Mouse (Mus musculus): Measurements from ENCODE around the gene Smug1. TPM values are rescaled to one million over a fixed set of nuclear protein-coding genes. Genes with fewer than 3 reads are reported as not detected.

Smug1 gene
- polyA plus RNA-seq, 1 experiment from 2014 or later: 18.2 TPM

DNA sequence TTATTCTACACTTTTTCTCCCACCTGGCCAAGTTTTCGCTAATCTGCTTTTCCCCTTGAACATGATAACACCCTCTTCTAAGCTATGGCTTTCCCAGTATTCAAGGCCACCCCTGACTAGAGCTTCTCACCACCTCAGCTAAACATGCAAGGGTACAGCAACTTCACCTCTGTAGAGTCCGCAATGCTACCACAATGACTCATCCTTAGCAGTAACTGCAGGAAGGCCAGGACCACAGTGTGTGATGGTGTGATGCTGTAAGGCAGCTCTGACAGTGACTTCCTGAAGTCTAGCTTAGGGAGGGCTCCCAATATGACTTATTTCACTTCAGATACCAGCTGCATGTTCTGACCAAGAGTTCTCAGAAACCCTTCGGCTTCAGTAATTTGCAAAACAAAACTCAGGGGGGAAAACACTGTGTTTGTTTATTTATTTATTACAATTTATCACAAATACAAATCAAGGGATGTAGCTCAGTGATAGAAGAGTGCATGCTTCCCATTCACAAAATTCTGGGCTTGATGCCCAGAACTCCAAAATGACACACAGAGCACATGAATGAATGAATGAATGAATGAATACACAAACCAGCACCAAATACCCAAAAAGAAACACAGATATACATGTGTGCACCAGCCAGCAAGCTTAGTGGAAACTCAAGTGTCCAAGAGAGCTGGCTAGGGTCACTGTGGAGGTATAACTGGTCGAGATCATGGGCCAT, 13.8 kb downstream of the Smug1 start:
- H3K9me3 ChIP-seq: no peaks in the 10 kb centered on the region
- no peak overlapping the region for H3K27ac ChIP-seq
- H3K4me2 ChIP-seq (replicated peaks): no peak overlapping the region
- H3K4me1 ChIP-seq (replicated peaks): no peaks in the 10 kb centered on the region
- peaks cover 4% of the 10 kb centered on the region for H3K27me3 ChIP-seq (replicated peaks)
- no peak overlapping the region for H3K4me3 ChIP-seq (replicated peaks)
- 75% methylated on average over 4 of the region's 4 CpGs for WGBS
- H3K9ac ChIP-seq: no peak overlapping the region
- H3K36me3 ChIP-seq: no peaks in the 10 kb centered on the region
- ATAC-seq: no peak

DNA sequence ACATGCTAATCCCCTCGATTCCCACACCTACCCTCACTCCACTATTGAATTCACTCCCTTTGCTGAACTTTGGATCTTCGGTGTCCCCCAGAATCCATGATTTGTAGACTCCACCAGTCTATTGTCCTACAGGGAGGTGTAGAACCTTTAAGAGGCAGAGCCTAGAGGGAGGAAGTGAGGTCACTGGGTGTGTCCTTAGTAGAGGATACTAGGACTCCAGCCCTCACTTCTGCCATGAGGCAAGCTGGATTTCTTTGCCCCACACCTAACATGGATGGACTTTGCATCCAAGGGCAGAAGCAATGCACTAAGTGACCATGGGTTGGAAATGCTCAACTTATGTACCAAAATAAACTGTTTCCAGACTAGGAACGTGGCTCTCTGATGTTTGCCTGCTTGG, 14.5 kb downstream of the Smug1 start:
- H3K36me3 ChIP-seq: no peaks in the 10 kb centered on the region
- peaks cover 10% of the 10 kb centered on the region for H3K27me3 ChIP-seq (replicated peaks)
- H3K27ac ChIP-seq: no peak overlapping the region
- whole genome bisulfite sequencing: 88% methylated on average over 3 of the region's 3 CpGs
- H3K9me3 ChIP-seq: no peaks in the 10 kb centered on the region
- no peak overlapping the region for H3K4me3 ChIP-seq (replicated peaks)
- no peak overlapping the region for H3K9ac ChIP-seq
- ATAC-seq: 0 out of 2 replicates have a peak, but pooled peaks have one; percentile 18
- H3K4me1 ChIP-seq (replicated peaks): no peaks in the 10 kb centered on the region
- H3K4me2 ChIP-seq (replicated peaks): no peak overlapping the region

DNA sequence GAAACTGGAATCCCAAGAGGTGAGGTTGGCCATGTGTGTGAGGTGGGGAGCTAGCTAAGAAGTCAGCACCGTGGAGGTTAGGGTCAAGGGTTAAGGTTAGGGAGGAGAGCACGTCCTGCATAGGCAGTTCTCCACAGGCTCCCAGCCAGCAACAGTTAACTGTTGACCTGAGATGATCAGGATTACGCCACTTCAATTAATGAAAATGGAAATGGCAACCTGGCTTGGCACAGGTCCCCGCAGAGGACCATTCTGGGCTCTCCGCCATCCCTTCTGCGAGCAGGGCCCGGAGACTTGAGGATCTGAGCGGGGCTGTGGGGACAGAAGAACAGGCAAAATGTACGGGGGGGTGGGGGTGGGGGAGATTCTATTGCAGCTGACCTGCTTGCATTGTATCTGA, 19.1 kb downstream of the Smug1 start:
- Histone ChIP-seq H3K4me1 (replicated peaks) (peaks cover 6% of the 10 kb centered on the region; the same call in 1 of the 2 replicates), H3K27me3 (replicated peaks) (peaks cover 49% of the 10 kb centered on the region), H3K4me2 (replicated peaks) (no peak overlapping the region), H3K9ac (no peak overlapping the region), H3K4me3 (replicated peaks) (no peak overlapping the region), H3K27ac (no peak overlapping the region), H3K36me3 (no peaks in the 10 kb centered on the region), H3K9me3 (no peaks in the 10 kb centered on the region)
- no peak for ATAC-seq
- 65% methylated on average over 9 of the region's 9 CpGs for WGBS

DNA sequence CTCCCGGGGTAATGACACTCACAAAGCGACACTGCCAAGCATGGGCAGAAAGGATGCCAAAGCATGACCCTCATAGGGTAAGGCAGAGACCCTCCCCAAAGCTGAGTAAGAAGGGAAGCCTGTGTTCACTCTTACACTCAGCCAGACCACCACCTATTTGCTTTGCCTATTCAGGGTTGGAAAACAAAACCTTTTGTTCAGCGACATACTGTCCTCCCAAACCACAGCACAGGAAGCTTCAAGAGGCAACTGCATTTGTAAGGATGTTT, 19.5 kb downstream of the Smug1 start:
- 36% methylated on average over 3 of the region's 3 CpGs for WGBS
- H3K9me3 ChIP-seq: no peaks in the 10 kb centered on the region
- H3K27me3 ChIP-seq (replicated peaks): peaks cover 49% of the 10 kb centered on the region
- H3K36me3 ChIP-seq: no peaks in the 10 kb centered on the region
- ATAC-seq: no peak
- H3K4me2 ChIP-seq (replicated peaks): peak overlapping the region; percentile 88
- peaks cover 6% of the 10 kb centered on the region; the same call in 1 of the 2 replicates for H3K4me1 ChIP-seq (replicated peaks)
- no peak overlapping the region for H3K27ac ChIP-seq
- no peak overlapping the region for H3K9ac ChIP-seq
- H3K4me3 ChIP-seq (replicated peaks): peak overlapping the region; percentile 44; the same call in 1 of the 2 replicates

DNA sequence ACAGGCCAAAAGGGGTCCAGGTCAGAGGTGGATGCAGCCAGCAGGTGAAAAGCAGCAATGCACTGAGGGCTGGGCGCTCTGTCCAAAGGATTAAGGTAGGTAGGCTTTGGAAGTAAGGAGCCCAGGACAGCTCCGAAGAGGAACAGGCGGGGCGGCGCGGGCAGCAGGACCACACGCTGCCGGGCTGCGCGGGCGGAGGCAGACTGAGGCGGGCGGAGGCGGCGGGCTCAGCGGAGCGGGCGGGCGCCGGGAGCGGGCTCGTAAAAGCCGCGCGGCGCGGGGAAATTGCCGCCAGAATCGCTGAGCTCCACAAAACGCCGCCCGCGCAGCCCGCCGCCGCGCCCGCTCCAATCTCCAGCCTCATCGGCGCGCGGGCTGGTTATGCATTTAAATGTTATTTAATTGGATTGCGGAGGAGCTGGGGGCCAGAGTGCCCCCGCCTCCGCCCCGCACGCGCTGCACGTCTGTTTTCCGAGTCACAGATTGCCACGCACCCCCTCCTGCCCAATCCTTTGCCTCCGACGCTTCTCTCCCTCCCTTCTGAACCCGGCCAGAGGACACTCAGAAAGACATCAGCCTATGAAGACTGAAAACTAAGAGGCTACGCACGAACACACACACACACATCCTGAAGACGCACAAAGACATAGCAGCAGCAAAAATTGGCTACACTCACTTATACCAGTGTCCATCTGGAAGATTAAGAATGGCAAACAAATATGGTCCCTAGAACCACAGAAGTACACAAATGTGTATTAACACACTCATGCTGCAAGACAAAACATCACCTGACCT, 20.1 kb downstream of the Smug1 start:
- Histone ChIP-seq H3K4me2 (replicated peaks) (peak overlapping the region; percentile 88), H3K27me3 (replicated peaks) (peaks cover 49% of the 10 kb centered on the region), H3K36me3 (no peaks in the 10 kb centered on the region), H3K9me3 (no peaks in the 10 kb centered on the region), H3K4me3 (replicated peaks) (peak overlapping the region; percentile 44), H3K27ac (no peak overlapping the region), H3K9ac (peak overlapping the region; percentile 49), H3K4me1 (replicated peaks) (peaks cover 6% of the 10 kb centered on the region; the same call in 1 of the 2 replicates)
- WGBS: 1% methylated on average over 57 of the region's 57 CpGs
- peak; percentile 59 for ATAC-seq

DNA sequence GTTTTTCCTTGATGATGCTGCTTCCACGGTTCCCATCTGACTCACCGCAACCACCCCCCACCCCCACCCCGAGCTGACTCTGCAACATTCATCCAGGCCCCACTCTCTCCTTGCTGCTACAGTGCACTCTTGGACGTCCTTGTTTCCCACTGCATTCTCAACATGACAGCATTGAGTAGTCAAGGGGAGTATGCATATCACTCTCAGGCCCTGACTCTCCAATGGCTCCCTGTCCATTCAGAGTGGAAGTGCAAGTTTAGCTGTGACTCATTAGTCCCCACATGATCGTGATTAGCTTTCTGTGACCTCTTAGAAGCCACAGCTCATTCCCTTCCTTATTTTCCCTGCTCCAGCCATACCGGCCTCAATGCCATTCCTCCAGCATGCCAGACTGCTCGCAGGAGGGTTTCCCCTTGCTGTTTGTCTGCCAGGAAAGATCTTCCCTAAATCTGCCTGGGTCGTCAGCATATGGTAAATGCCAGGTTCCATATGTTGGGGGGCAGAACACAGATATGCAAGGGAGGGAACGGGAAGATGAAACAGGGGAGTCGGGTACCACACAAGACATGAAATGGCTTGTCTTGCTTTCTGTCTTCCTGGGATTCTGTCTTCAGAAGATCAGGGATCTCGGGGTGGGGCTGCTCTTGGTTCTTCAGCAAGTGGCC, 21.1 kb downstream of the Smug1 start:
- H3K9me3 ChIP-seq: no peaks in the 10 kb centered on the region
- ATAC-seq: no peak
- no peak overlapping the region for H3K4me3 ChIP-seq (replicated peaks)
- H3K36me3 ChIP-seq: no peaks in the 10 kb centered on the region
- H3K9ac ChIP-seq: no peak overlapping the region
- H3K4me1 ChIP-seq (replicated peaks): peaks cover 6% of the 10 kb centered on the region; the same call in 1 of the 2 replicates
- no peak overlapping the region for H3K4me2 ChIP-seq (replicated peaks)
- H3K27me3 ChIP-seq (replicated peaks): peaks cover 53% of the 10 kb centered on the region
- WGBS: 81% methylated on average over 11 of the region's 11 CpGs
- H3K27ac ChIP-seq: no peak overlapping the region

DNA sequence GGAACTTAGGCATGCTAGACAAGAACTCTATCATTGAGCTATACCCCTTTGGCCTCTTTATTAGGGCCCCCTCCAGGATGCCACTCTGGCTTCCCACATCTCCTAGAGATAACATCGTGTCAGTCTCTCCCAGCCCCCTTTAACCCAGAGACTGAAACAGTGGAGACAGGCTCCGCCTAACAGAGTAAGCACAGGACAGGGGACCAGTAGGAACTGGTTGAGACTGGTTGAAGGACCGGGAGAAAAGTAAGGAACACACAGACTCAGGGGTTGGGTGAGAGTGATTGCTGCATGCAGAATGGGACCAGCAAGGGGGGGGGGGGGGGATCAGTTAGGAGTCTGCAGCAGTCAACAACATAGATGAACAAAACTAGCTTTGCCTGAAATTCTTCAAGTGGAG, 22.7 kb downstream of the Smug1 start:
- no peaks in the 10 kb centered on the region for H3K36me3 ChIP-seq
- no peak overlapping the region for H3K4me3 ChIP-seq (replicated peaks)
- H3K9ac ChIP-seq: no peak overlapping the region
- H3K4me2 ChIP-seq (replicated peaks): no peak overlapping the region
- peaks cover 6% of the 10 kb centered on the region; the same call in 1 of the 2 replicates for H3K4me1 ChIP-seq (replicated peaks)
- H3K9me3 ChIP-seq: no peaks in the 10 kb centered on the region
- WGBS: 27% methylated on average over 3 of the region's 3 CpGs
- no peak for ATAC-seq
- H3K27ac ChIP-seq: no peak overlapping the region
- peaks cover 61% of the 10 kb centered on the region for H3K27me3 ChIP-seq (replicated peaks)

DNA sequence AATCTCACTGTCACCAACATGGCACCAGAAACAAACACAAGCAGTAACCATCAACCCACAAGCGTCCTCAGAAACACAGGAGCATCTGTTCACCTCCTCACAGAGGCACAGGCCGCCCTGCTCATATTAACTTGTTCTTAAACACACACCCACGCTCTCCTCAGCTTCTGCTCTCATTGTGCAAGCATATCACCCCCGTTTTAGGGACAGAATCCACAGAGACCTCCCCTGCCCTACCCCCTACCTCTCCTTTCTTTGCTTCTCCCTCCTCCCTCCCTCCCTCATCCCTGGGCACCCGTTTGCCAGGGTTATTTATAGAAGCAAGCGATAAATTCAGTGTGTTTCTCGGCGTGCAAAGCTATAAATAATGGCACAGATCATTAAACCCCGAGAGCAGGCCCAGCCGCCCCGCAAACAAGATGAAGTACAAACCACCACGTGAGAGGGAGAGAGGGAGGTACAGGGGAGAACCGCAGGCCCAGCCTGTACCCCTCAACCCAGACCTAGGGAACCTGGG, 31.4 kb downstream of the Smug1 start:
- Histone ChIP-seq H3K27me3 (replicated peaks) (peaks cover 64% of the 10 kb centered on the region), H3K4me3 (replicated peaks) (no peak overlapping the region), H3K4me1 (replicated peaks) (peaks cover 7% of the 10 kb centered on the region; the same call in 1 of the 2 replicates), H3K36me3 (no peaks in the 10 kb centered on the region), H3K4me2 (replicated peaks) (no peak overlapping the region), H3K9me3 (no peaks in the 10 kb centered on the region), H3K9ac (no peak overlapping the region), H3K27ac (no peak overlapping the region)
- WGBS: 31% methylated on average over 13 of the region's 13 CpGs
- ATAC-seq: peak; percentile 44; the same call in 1 of the 2 replicates

DNA sequence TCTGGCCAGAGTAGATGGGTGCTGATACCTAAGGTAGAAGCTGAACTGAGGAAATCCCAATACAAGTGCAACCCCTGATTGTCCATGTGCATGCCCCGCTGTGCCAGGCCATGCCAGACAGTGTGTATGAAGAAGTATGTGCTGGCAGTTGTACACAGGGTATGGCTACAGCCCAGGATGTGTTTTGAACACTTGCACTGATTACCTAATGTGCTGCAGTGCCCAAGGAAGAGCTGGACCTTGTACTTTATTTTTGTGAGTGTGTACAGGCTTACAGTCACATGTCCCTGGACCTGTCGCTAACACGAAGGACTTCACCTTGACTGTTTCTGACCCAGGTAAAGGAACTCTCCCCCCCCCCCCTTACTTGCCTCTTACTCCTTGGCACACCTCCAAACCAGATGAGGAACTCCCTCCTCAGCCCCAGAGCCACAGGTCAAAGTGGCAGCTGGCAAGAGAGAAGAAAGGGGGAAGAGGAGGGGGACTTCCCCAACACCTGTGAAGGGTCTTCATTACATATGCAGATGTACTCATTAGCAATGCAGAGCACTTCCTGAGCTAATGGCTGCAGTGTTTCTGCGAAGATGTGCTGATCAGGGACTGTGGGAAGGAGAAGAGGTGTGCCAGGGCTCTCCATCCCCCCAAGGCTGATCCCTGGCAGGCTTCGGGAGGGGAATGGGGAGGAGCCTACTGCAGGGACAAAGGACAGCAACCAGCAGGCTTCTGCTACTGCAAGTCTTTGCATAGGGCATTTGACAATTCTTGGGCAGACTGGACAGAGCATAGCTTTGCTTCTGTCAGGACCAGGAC, 32.4 kb downstream of the Smug1 start:
- H3K9me3 ChIP-seq: no peaks in the 10 kb centered on the region
- ATAC-seq: peak; percentile 52; the same call in 1 of the 2 replicates
- H3K9ac ChIP-seq: no peak overlapping the region
- no peak overlapping the region for H3K4me2 ChIP-seq (replicated peaks)
- H3K4me1 ChIP-seq (replicated peaks): peaks cover 7% of the 10 kb centered on the region; the same call in 1 of the 2 replicates
- no peaks in the 10 kb centered on the region for H3K36me3 ChIP-seq
- no peak overlapping the region for H3K4me3 ChIP-seq (replicated peaks)
- H3K27ac ChIP-seq: no peak overlapping the region
- 38% methylated on average over 5 of the region's 5 CpGs for WGBS
- H3K27me3 ChIP-seq (replicated peaks): peaks cover 59% of the 10 kb centered on the region

DNA sequence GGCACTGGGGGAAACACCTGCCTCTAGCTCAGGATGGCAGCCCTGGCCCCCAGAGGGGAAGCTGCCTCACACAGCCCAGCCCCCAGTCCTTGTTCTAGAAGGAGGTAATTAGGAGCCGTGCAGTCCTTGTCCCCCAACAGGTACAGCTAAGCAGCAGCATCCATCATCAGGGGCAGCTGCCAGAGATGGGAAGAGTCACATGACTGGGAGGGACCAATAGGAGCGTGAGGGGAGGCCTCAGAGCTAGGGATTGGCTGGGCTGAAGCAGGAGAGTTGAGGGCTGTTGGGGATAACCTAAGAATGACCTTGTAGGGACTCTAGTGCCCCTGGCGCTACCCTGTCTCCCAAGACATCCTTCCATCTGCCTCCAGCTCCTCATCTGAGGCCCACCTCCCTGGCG, 33.1 kb downstream of the Smug1 start:
- Histone ChIP-seq H3K27me3 (replicated peaks) (peaks cover 56% of the 10 kb centered on the region), H3K36me3 (no peaks in the 10 kb centered on the region), H3K4me2 (replicated peaks) (no peak overlapping the region), H3K4me3 (replicated peaks) (no peak overlapping the region), H3K9me3 (no peaks in the 10 kb centered on the region), H3K27ac (no peak overlapping the region), H3K9ac (no peak overlapping the region), H3K4me1 (replicated peaks) (peaks cover 12% of the 10 kb centered on the region; the same call in 1 of the 2 replicates)
- 45% methylated on average over 4 of the region's 4 CpGs for WGBS
- no peak for ATAC-seq

DNA sequence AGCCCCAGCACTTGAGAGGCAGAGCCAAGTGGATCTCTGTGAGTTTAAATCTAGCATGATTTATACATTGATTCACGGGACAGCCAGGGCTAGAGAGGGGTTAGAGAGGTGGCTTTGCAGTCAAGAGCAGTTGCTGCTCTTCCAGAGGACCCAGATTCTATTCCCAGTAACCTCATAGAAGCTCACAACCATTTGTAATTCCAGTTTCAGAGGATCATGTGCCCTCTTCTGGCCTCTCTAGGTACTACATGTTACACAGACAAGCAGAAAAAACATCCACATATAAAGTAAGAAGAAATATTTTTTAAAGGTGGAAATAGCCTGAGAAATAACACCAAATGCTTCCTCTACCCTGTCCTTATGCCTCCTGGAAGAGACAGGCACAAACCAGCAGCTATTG, 36.2 kb downstream of the Smug1 start:
- Histone ChIP-seq H3K36me3 (no peaks in the 10 kb centered on the region), H3K9me3 (no peaks in the 10 kb centered on the region), H3K27ac (no peak overlapping the region), H3K27me3 (replicated peaks) (peaks cover 40% of the 10 kb centered on the region), H3K4me2 (replicated peaks) (no peak overlapping the region), H3K4me1 (replicated peaks) (peaks cover 21% of the 10 kb centered on the region), H3K4me3 (replicated peaks) (no peak overlapping the region), H3K9ac (no peak overlapping the region)
- 83% methylated on average over 1 of the region's 1 CpGs for WGBS
- ATAC-seq: no peak

All from intestine, embryonic 15.5 days (tissue).